Mouse (Mus musculus): ENCODE data around the gene Cyp4f37. TPM values are rescaled to one million over a fixed set of nuclear protein-coding genes. Genes with fewer than 3 reads are reported as not detected.
"Not testable (repeated sequence)": the region's sequence is repeated elsewhere in the genome, so short reads cannot be mapped to it uniquely, and the experiment has no call there.

Cyp4f37 gene
- polyA plus RNA-seq (2012; rRNA removed): not detected in 2 replicates

DNA sequence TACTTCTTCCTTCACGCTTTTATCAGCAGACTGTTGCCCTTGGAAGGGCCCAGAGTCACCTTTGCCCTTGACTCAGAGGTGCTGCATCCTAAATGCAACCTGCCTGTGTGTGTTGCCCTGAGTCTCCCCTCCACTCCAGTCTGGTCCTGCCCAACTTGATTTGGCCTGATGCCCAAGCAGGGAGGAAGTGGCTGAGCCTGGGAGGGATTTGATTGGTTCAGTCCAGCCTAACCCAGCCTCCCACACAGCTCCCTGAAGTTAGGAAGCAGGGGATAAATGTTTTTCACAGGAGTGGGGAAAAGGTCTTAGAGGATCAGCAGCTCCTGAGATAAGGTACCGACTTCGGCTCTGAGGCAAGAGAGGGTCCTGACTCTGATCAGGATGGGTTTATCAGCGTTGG is at the start of gene Cyp4f37:
Gene Cyp4f37, plus strand, starts transcription at position 292 of the 400 bp plus-strand sequence.
- not testable (repeated sequence) for H3K36me3 ChIP-seq (ENCODE audit: control insufficient read depth, insufficient read depth, low read length); H3K27me3 ChIP-seq (ENCODE audit: control insufficient read depth, insufficient read depth, low read length); H3K4me1 ChIP-seq (ENCODE audit: control insufficient read depth, insufficient read depth, insufficient read length, low read length); H3K27ac ChIP-seq (ENCODE audit: insufficient read depth, low read depth, low read length); H3K4me3 ChIP-seq (ENCODE audit: low read depth, low read length)
- 54% methylated on average over 4 of the region's 4 CpGs for WGBS

DNA sequence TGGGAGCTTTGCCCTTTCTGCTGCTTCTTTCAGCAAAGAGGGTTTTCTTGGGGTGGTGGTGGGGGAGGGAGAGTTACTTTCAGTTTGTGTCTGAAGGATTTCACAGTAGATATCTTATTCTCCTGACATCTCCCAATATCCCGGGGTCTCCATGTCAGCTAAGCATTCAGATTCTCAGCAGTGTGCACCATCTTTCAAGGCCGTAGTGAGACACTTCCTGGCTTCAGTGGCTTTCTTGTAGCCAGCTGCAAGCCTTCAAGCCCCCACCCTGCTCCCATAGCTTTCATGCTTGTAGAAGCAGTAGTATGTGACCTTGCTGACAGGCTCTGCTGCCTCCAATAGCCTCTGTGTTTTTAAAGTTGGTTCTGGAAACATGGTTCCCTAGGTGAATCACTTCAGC is 47.8 kb upstream of the Cyp4f37 start:
- WGBS: 76% methylated on average over 2 of the region's 2 CpGs
- not testable (repeated sequence) for H3K4me3 ChIP-seq (ENCODE audit: low read depth, low read length); H3K27me3 ChIP-seq (ENCODE audit: control insufficient read depth, insufficient read depth, low read length); H3K27ac ChIP-seq (ENCODE audit: insufficient read depth, low read depth, low read length); H3K4me1 ChIP-seq (ENCODE audit: control insufficient read depth, insufficient read depth, insufficient read length, low read length); H3K36me3 ChIP-seq (ENCODE audit: control insufficient read depth, insufficient read depth, low read length)

GRCm38 (mm10) chr17:32577496-32578186 is 43.5 kb upstream of the Cyp4f37 start:
- H3K27ac ChIP-seq (ENCODE audit: insufficient read depth, low read depth, low read length): no peak overlapping the region
- H3K4me3 ChIP-seq (ENCODE audit: low read depth, low read length): no peak overlapping the region
- peaks cover 7% of the 10 kb centered on the region; the same call in 1 of the 2 replicates for H3K4me1 ChIP-seq (ENCODE audit: control insufficient read depth, insufficient read depth, insufficient read length, low read length)
- H3K27me3 ChIP-seq (ENCODE audit: control insufficient read depth, insufficient read depth, low read length): no peaks in the 10 kb centered on the region
- H3K36me3 ChIP-seq (ENCODE audit: control insufficient read depth, insufficient read depth, low read length): no peaks in the 10 kb centered on the region
- WGBS: 24% methylated on average over 7 of the region's 7 CpGs
- no peak for TF ChIP-seq POLR2A (IDR thresholded peaks at IDR 0.05; ENCODE audit: low read depth, low read length)
- no peak for TF ChIP-seq CTCF (IDR thresholded peaks at IDR 0.05; ENCODE audit: extremely low read depth, insufficient read length, insufficient replicate concordance, low read depth, low read length)

DNA sequence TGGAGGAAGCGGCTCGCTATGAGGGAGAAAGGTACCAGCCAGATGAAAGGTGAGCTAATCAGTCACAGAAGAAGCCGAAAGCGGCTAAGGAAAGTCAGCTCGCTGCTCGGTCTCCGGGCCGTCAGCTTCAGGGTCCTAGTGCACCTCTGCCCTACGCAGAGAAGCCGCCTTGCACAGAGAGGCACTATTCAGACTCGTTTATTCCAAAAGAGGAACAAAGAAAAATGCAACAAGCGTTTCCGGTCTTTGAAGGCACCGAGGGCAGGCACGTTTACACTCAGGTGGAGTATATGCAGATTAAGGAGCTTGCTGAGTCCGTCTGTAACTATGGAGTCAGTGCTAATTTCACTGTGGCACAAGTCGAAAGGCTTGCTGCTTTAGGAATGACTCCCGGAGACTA is 24.6 kb upstream of the Cyp4f37 start:
- no peaks in the 10 kb centered on the region for H3K4me1 ChIP-seq (ENCODE audit: control insufficient read depth, insufficient read depth, insufficient read length, low read length)
- no peak overlapping the region for H3K27ac ChIP-seq (ENCODE audit: insufficient read depth, low read depth, low read length)
- no peaks in the 10 kb centered on the region for H3K36me3 ChIP-seq (ENCODE audit: control insufficient read depth, insufficient read depth, low read length)
- no peak overlapping the region for H3K4me3 ChIP-seq (ENCODE audit: low read depth, low read length)
- WGBS: 87% methylated on average over 18 of the region's 18 CpGs
- TF ChIP-seq POLR2A (IDR thresholded peaks at IDR 0.05; ENCODE audit: low read depth, low read length) (no peak), CTCF (IDR thresholded peaks at IDR 0.05; ENCODE audit: extremely low read depth, insufficient read length, insufficient replicate concordance, low read depth, low read length) (no peak)
- H3K27me3 ChIP-seq (ENCODE audit: control insufficient read depth, insufficient read depth, low read length): no peaks in the 10 kb centered on the region

- H3K27me3 ChIP-seq (ENCODE audit: control insufficient read depth, insufficient read depth, low read length): no peaks in the 10 kb centered on the region
- TF ChIP-seq POLR2A (IDR thresholded peaks at IDR 0.05; ENCODE audit: low read depth, low read length): no peak
- TF ChIP-seq CTCF (IDR thresholded peaks at IDR 0.05; ENCODE audit: extremely low read depth, insufficient read length, insufficient replicate concordance, low read depth, low read length): no peak
- H3K36me3 ChIP-seq (ENCODE audit: control insufficient read depth, insufficient read depth, low read length): no peaks in the 10 kb centered on the region
- whole genome bisulfite sequencing: 51% methylated on average over 1 of the region's 1 CpGs
- H3K4me3 ChIP-seq (ENCODE audit: low read depth, low read length): no peak overlapping the region
- no peak overlapping the region for H3K27ac ChIP-seq (ENCODE audit: insufficient read depth, low read depth, low read length)
- H3K4me1 ChIP-seq (ENCODE audit: control insufficient read depth, insufficient read depth, insufficient read length, low read length): no peaks in the 10 kb centered on the region
Measured at GRCm38 (mm10) chr17:32608055-32608454, 13.1 kb upstream of the Cyp4f37 start.

DNA sequence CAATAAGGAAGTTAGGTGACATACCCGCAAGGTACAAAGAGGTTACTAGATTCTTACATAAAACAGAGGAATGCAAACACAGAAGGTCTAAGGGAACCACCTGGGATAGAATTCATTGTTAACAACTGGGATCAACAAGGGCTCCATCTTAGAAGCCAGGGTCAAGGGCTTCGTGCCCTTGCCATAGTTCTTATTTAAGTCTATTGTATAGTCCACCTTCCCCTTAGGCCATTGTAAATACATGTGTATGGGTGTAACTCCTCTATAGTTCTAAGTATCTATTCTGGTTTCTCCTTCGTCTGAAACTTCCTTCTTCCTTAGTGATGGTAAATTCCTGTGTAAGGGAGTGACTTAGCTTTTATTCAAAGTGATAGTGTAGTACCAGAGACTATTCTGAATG is 10.9 kb upstream of the Cyp4f37 start:
- H3K4me1 ChIP-seq (ENCODE audit: control insufficient read depth, insufficient read depth, insufficient read length, low read length); H3K27ac ChIP-seq (ENCODE audit: insufficient read depth, low read depth, low read length): not testable (repeated sequence)
- WGBS: 68% methylated on average over 3 of the region's 3 CpGs

DNA sequence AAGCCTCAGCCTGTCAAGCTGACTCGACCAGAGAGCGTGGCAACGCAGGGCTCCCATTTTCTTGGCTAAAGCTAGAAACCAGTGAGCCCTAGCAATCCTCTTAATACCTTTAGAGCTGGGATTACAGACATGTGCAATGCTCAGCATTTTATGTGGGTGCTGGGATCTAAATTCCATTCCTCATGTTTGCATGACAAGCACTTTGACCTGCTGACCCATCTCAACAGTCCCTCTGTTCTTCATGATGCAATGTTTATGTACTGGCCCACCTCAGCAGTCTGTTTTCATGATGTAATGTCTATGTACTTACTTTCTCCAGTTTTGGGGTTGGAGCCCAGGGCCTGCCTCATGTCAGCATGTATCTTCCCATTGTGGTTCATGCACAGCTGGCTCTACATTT is 10.2 kb upstream of the Cyp4f37 start:
- Histone ChIP-seq H3K4me3 (ENCODE audit: low read depth, low read length) (no peak overlapping the region), H3K27me3 (ENCODE audit: control insufficient read depth, insufficient read depth, low read length) (no peaks in the 10 kb centered on the region), H3K36me3 (ENCODE audit: control insufficient read depth, insufficient read depth, low read length) (no peaks in the 10 kb centered on the region), H3K27ac (ENCODE audit: insufficient read depth, low read depth, low read length) (no peak overlapping the region), H3K4me1 (ENCODE audit: control insufficient read depth, insufficient read depth, insufficient read length, low read length) (no peaks in the 10 kb centered on the region)
- 90% methylated on average over 3 of the region's 3 CpGs for WGBS
- TF ChIP-seq POLR2A (IDR thresholded peaks at IDR 0.05; ENCODE audit: low read depth, low read length): no peak
- no peak for TF ChIP-seq CTCF (IDR thresholded peaks at IDR 0.05; ENCODE audit: extremely low read depth, insufficient read length, insufficient replicate concordance, low read depth, low read length)

More for the DNA sequence above, 10.9 kb upstream of the Cyp4f37 start:
- H3K36me3 ChIP-seq (ENCODE audit: control insufficient read depth, insufficient read depth, low read length); H3K4me3 ChIP-seq (ENCODE audit: low read depth, low read length); H3K27me3 ChIP-seq (ENCODE audit: control insufficient read depth, insufficient read depth, low read length): not testable (repeated sequence)

- WGBS: 57% methylated on average over 3 of the region's 3 CpGs
- no peak overlapping the region for H3K4me3 ChIP-seq (ENCODE audit: low read depth, low read length)
- no peaks in the 10 kb centered on the region for H3K36me3 ChIP-seq (ENCODE audit: control insufficient read depth, insufficient read depth, low read length)
- H3K4me1 ChIP-seq (ENCODE audit: control insufficient read depth, insufficient read depth, insufficient read length, low read length): no peaks in the 10 kb centered on the region
- no peak overlapping the region for H3K27ac ChIP-seq (ENCODE audit: insufficient read depth, low read depth, low read length)
- H3K27me3 ChIP-seq (ENCODE audit: control insufficient read depth, insufficient read depth, low read length): no peaks in the 10 kb centered on the region
- no peak for TF ChIP-seq CTCF (IDR thresholded peaks at IDR 0.05; ENCODE audit: extremely low read depth, insufficient read length, insufficient replicate concordance, low read depth, low read length)
Measured at GRCm38 (mm10) chr17:32612417-32612816, 8.7 kb upstream of the Cyp4f37 start.
